In genomic region chr10:39582385-39582784, GRCm38 (mm10) we compare ENCODE assay signal across 18 mouse cellular contexts.
"Had no signal": no experiment of that assay in that cellular context is flagged by ENCODE, and none has a peak within 500 bp of the region (broad histone marks: within the 10 kb centered on the region; RNA-seq: fewer than 3 reads in every experiment).

No protein-coding gene starts in this region.

- H3K36me3 ChIP-seq: kidney, embryonic 15.5 days; limb, embryonic 12.5 days; limb, embryonic 15.5 days had no signal

- H3K27me3 ChIP-seq: kidney, embryonic 15.5 days; limb, embryonic 12.5 days; limb, embryonic 15.5 days had no signal

- ATAC-seq: liver, postnatal 0 days; lung, postnatal 0 days had no signal

- H3K9me3 ChIP-seq: kidney, embryonic 15.5 days; limb, embryonic 12.5 days; limb, embryonic 15.5 days had no signal

- H3K4me2 ChIP-seq: kidney, embryonic 15.5 days; limb, embryonic 12.5 days; limb, embryonic 15.5 days; liver, embryonic 11.5 days; lung, embryonic 14.5 days; midbrain, embryonic 11.5 days had no signal

- H3K9ac ChIP-seq: kidney, embryonic 15.5 days; limb, embryonic 12.5 days; limb, embryonic 15.5 days; liver, embryonic 14.5 days; liver, postnatal 0 days; lung, embryonic 14.5 days had no signal

- H3K27ac ChIP-seq: kidney, embryonic 15.5 days; layer of hippocampus, adult 2 months; left cerebral cortex, adult 2 months; limb, embryonic 12.5 days; limb, embryonic 15.5 days; liver, embryonic 14.5 days; macrophage had no signal

- DNase-seq: kidney, postnatal 14 days; layer of hippocampus, adult 9-11 months; left cerebral cortex, postnatal 4 days; liver, postnatal 0 days; lung, embryonic 14.5 days; midbrain, embryonic 14.5 days; thymus, adult 18-20 months; thymus, postnatal 36 days had no signal

- H3K4me3 ChIP-seq: kidney, embryonic 15.5 days; layer of hippocampus, adult 2 months; left cerebral cortex, adult 2 months; limb, embryonic 12.5 days; limb, embryonic 15.5 days had no signal
